Mouse (Mus musculus) stomach, postnatal 0 days (tissue): ENCODE results near the gene Nupr1l.

ENCODE experiments used
- CTCF ChIP-seq: IDR thresholded peaks from 2 replicates; pipeline ENCODE4 v1.5.1; 2016; ENCODE audit warnings: antibody characterized with exemption, low read depth, mild to moderate bottlenecking, moderate library complexity
- EP300 ChIP-seq: optimal IDR thresholded peaks from 2 replicates; pipeline ENCODE3; 2016; ENCODE audit warnings: antibody characterized with exemption

DNA sequence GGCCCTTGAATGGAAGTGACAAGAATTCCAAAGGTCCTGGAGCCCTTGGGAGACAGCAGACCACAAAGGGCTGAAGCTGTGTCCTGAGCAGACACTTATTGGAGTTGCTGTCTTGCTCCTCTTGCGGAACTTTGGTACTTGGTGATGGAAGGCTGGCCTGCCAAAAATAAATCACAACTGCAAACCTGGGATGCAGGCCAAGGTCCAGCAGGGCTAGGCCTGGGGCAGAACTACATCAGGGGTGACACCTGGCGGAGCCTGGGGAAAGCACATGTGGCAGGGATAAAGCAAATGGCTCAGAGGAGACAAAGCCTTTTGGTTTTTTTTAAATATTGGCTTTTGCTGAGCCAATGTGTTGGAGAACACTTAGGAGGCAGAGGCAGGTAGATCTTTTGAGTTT is 29.4 kb upstream of the Nupr1l start:
- no peak for TF ChIP-seq EP300
- peak; percentile 74 for TF ChIP-seq CTCF
